Mouse (Mus musculus): ENCODE data around the gene Hdac11.

GRCm38 (mm10) chr6:91165210-91165609, 8.7 kb downstream of the Hdac11 start:
- peak; percentile 78 for TF ChIP-seq CTCF (IDR thresholded peaks at IDR 0.05; ENCODE audit: low read depth, low read length)
- TF ChIP-seq POLR2A (IDR thresholded peaks at IDR 0.05; ENCODE audit: insufficient read depth, low read length) = no peak
